Mouse (Mus musculus): Measurements from ENCODE around the gene Cfd.

Gene Cfd

GRCm38 (mm10) chr10:79860079-79860911, 30.4 kb upstream of the Cfd start:
- intact Hi-C loops (cut with DNase I) = no loop called here

GRCm38 (mm10) chr10:79861230-79862048, 29.2 kb upstream of the Cfd start:
- intact Hi-C loops (cut with DNase I) = no loop called here

GRCm38 (mm10) chr10:79862049-79862788, 28.4 kb upstream of the Cfd start:
- intact Hi-C loops (cut with DNase I) = no loop called here

- intact Hi-C loops (cut with DNase I) = no loop called here
Observed at GRCm38 (mm10) chr10:79862925-79863324, 27.7 kb upstream of the Cfd start.

- intact Hi-C loops (cut with DNase I) = loop anchor here (5.0 kb wide), 1 partner anchor 32 kb away; no protein-coding TSS in a partner anchor
Observed at GRCm38 (mm10) chr10:79864351-79865188, 26.1 kb upstream of the Cfd start.

GRCm38 (mm10) chr10:79865189-79865601, 25.5 kb upstream of the Cfd start:
- intact Hi-C loops (cut with DNase I) = loop anchor here (5.0 kb wide), 1 partner anchor 33 kb away; no protein-coding TSS in a partner anchor

- intact Hi-C loops (cut with DNase I) = loop anchor here (5.0 kb wide), 1 partner anchor 34 kb away; no protein-coding TSS in a partner anchor
Observed at GRCm38 (mm10) chr10:79865801-79866295, 24.8 kb upstream of the Cfd start.

GRCm38 (mm10) chr10:79866601-79867000, 24.1 kb upstream of the Cfd start:
- intact Hi-C loops (cut with DNase I) = loop anchor here (5.0 kb wide), 1 partner anchor 34 kb away; no protein-coding TSS in a partner anchor

- intact Hi-C loops (cut with DNase I) = no loop called here
Observed at GRCm38 (mm10) chr10:79871845-79872244, 18.8 kb upstream of the Cfd start.

GRCm38 (mm10) chr10:79872862-79873261, 17.8 kb upstream of the Cfd start:
- intact Hi-C loops (cut with DNase I) = no loop called here

GRCm38 (mm10) chr10:79873313-79873712, 17.3 kb upstream of the Cfd start:
- intact Hi-C loops (cut with DNase I) = no loop called here

GRCm38 (mm10) chr10:79873715-79874289, 16.9 kb upstream of the Cfd start:
- intact Hi-C loops (cut with DNase I) = no loop called here

GRCm38 (mm10) chr10:79874290-79874862, 16.3 kb upstream of the Cfd start, which contains the start of the genes Prtn3 and Plppr3:
Prtn3 (plus strand) TSS chr10:79874476.
Plppr3 (minus strand) TSS chr10:79874634.
- intact Hi-C loops (cut with DNase I) = no loop called here

GRCm38 (mm10) chr10:79877174-79877573, 13.5 kb upstream of the Cfd start:
- intact Hi-C loops (cut with DNase I) = no loop called here

- intact Hi-C loops (cut with DNase I) = no loop called here
Observed at GRCm38 (mm10) chr10:79877757-79878156, 12.9 kb upstream of the Cfd start.

GRCm38 (mm10) chr10:79879527-79879926, 11.1 kb upstream of the Cfd start:
- intact Hi-C loops (cut with DNase I) = no loop called here

GRCm38 (mm10) chr10:79880721-79881120, 9.9 kb upstream of the Cfd start:
- intact Hi-C loops (cut with DNase I) = loop anchor here (5.0 kb wide), 2 partner anchors 42 to 48 kb away; partner anchors contain the start of gene R3hdm4

- intact Hi-C loops (cut with DNase I) = loop anchor here (5.0 kb wide), 2 partner anchors 40 to 50 kb away; partner anchors contain the start of gene R3hdm4
Observed at GRCm38 (mm10) chr10:79881981-79882380, 8.7 kb upstream of the Cfd start.

Measured in adrenal gland (tissue).